Mouse (Mus musculus) kidney, embryonic 14.5 days (tissue): ENCODE results near the gene Gm9857. TPM values are rescaled to one million over a fixed set of nuclear protein-coding genes. Genes with fewer than 3 reads are reported as not detected.

Source experiments
- ATAC-seq: fragments of 200-750 bp; cut with Nextera tagmentation; 2 replicates; pipeline ENCODE4 v1.8.0; 2017; ENCODE audit warnings: moderate number of reproducible peaks, mild to moderate bottlenecking, moderate TSS enrichment, moderate library complexity; ENCODE audit not compliant: low FRiP score, low TSS enrichment
- H3K27ac ChIP-seq: fragments of 300-500 bp; sonication (generic); 2 replicates; pipeline ENCODE4 v1.5.1; 2014; ENCODE audit warnings: low read depth, mild to moderate bottlenecking, low read length, moderate library complexity, mixed read lengths
- H3K27me3 ChIP-seq: fragments of 300-500 bp; sonication (generic); 2 replicates; pipeline ENCODE4 v1.6.1; 2014; ENCODE audit warnings: mild to moderate bottlenecking, low read length; ENCODE audit not compliant: control insufficient read depth, insufficient read depth
- H3K36me3 ChIP-seq: fragments of 300-500 bp; sonication (generic); 2 replicates; pipeline ENCODE4 v1.6.1; 2014; ENCODE audit warnings: low read length, mixed read lengths; ENCODE audit not compliant: control insufficient read depth, insufficient read depth
- H3K4me1 ChIP-seq: fragments of 300-500 bp; sonication (generic); 2 replicates; pipeline ENCODE4 v1.6.1; 2014; ENCODE audit warnings: low read length, mixed read lengths; ENCODE audit not compliant: control insufficient read depth, insufficient read depth
- H3K4me2 ChIP-seq: fragments of 300-500 bp; sonication (generic); replicated peaks from 2 replicates; pipeline ENCODE4 v1.6.1; 2014; ENCODE audit warnings: low read depth, mild to moderate bottlenecking, low read length
- H3K4me3 ChIP-seq: fragments of 300-500 bp; sonication (generic); 2 replicates; pipeline ENCODE4 v1.5.1; 2014; ENCODE audit warnings: mild to moderate bottlenecking, low read length
- H3K9ac ChIP-seq: fragments of 300-500 bp; sonication (generic); 2 replicates; pipeline ENCODE4 v1.6.1; 2014; ENCODE audit warnings: low read depth, mild to moderate bottlenecking, low read length, moderate library complexity
- H3K9me3 ChIP-seq: fragments of 300-500 bp; sonication (generic); 2 replicates; pipeline ENCODE4 v1.6.1; 2016; ENCODE audit warnings: low read length; ENCODE audit not compliant: control insufficient read depth
- WGBS: fragments of 180-500 bp; shearing (Covaris S2); extraction: QIAGEN DNeasy Blood & Tissue Kit; methylation state at CpG from one replicate; pipeline ENCODE4 v1.1.7; 2014; 5-methylcytosine and 5-hydroxymethylcytosine counted together
- polyA plus RNA-seq: library from polyadenylated mRNA; unstranded; fragments of >200 nt; fragmentation: Nextera tagmentation; extraction: Ambion mirVana; gene quantifications from 2 replicates; pipeline ENCODE4 v1.2.1, GENCODE M21; 2014

Gm9857 gene
- polyA plus RNA-seq, 1 experiment from 2014 or later, result not detected

- H3K9me3 ChIP-seq, result peaks cover 7% of the 10 kb centered on the region
- H3K27me3 ChIP-seq, result no peaks in the 10 kb centered on the region
- peak within 1 kb of the TSS; percentile 42 for H3K4me2 ChIP-seq
- H3K4me1 ChIP-seq, result no peaks in the 10 kb centered on the region
- ATAC-seq, result no peak
- WGBS, result 79% methylated on average over 5 of the region's 5 CpGs
- H3K27ac ChIP-seq, result no peak within 1 kb of the TSS
- H3K36me3 ChIP-seq, result no peaks in the 10 kb centered on the region
- peak within 1 kb of the TSS; percentile 25 for H3K4me3 ChIP-seq
- H3K9ac ChIP-seq, result no peak within 1 kb of the TSS
These were observed 672 bp downstream of the Gm9857 start, which contains the start of gene Henmt1 for GRCm38 (mm10) chr3:108939573-108939972. Henmt1 (plus strand) TSS chr3:108939873.

DNA sequence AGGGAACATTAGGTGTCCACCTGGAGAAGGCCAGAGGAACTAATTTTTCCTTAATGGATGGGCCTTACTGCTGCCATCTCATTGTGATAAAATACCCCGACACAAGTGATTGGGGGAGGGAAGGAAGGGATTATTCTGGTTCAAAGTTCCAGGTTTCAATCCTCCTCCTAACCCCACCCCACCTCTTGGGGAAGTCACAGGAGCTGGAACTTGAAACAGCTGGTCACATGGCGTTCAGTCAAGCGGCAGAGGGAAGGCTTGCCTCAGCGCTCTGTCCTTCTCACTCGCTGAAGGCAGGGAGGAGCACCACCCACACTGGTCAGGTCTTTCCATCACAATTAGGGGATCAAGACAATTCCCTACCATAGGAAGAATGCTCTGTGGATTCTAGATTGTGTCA lies 1.6 kb downstream of the Gm9857 start:
- 87% methylated on average over 5 of the region's 5 CpGs for WGBS
- no peak for ATAC-seq
- Histone ChIP-seq H3K4me2 (no peak overlapping the region), H3K27ac (no peak overlapping the region), H3K9me3 (peaks cover 7% of the 10 kb centered on the region), H3K36me3 (no peaks in the 10 kb centered on the region), H3K9ac (no peak overlapping the region), H3K4me3 (no peak overlapping the region), H3K4me1 (no peaks in the 10 kb centered on the region), H3K27me3 (no peaks in the 10 kb centered on the region)

- Histone ChIP-seq H3K9me3 (peaks cover 5% of the 10 kb centered on the region; the same call in 1 of the 2 replicates), H3K4me2 (no peak overlapping the region), H3K27ac (no peak overlapping the region), H3K9ac (no peak overlapping the region), H3K27me3 (no peaks in the 10 kb centered on the region), H3K4me3 (no peak overlapping the region), H3K36me3 (no peaks in the 10 kb centered on the region), H3K4me1 (no peaks in the 10 kb centered on the region)
- ATAC-seq, result no peak
- 88% methylated on average over 6 of the region's 6 CpGs for WGBS
These were observed 6.7 kb downstream of the Gm9857 start for GRCm38 (mm10) chr3:108933557-108933956.

- H3K27me3 ChIP-seq, result no peaks in the 10 kb centered on the region
- ATAC-seq, result no peak
These were observed 13.9 kb downstream of the Gm9857 start for GRCm38 (mm10) chr3:108926308-108926707.

GRCm38 (mm10) chr3:108925677-108926076 lies 14.6 kb downstream of the Gm9857 start:
- Histone ChIP-seq H3K4me3 (no peak overlapping the region), H3K36me3 (no peaks in the 10 kb centered on the region), H3K4me2 (no peak overlapping the region), H3K9me3 (peaks cover 5% of the 10 kb centered on the region; the same call in 1 of the 2 replicates), H3K4me1 (no peaks in the 10 kb centered on the region), H3K27me3 (no peaks in the 10 kb centered on the region), H3K27ac (no peak overlapping the region), H3K9ac (no peak overlapping the region)
- ATAC-seq, result no peak
- WGBS, result 87% methylated on average over 4 of the region's 4 CpGs

More at GRCm38 (mm10) chr3:108926308-108926707, 13.9 kb downstream of the Gm9857 start:
- Histone ChIP-seq H3K9me3 (peaks cover 5% of the 10 kb centered on the region; the same call in 1 of the 2 replicates), H3K27ac (no peak overlapping the region), H3K36me3 (no peaks in the 10 kb centered on the region), H3K4me1 (no peaks in the 10 kb centered on the region), H3K4me3 (no peak overlapping the region), H3K9ac (no peak overlapping the region), H3K4me2 (no peak overlapping the region)
- 75% methylated on average over 1 of the region's 1 CpGs for WGBS

- Histone ChIP-seq H3K36me3 (no peaks in the 10 kb centered on the region), H3K9me3 (no peaks in the 10 kb centered on the region), H3K9ac (no peak overlapping the region), H3K4me3 (no peak overlapping the region), H3K27me3 (no peaks in the 10 kb centered on the region), H3K27ac (no peak overlapping the region), H3K4me2 (no peak overlapping the region), H3K4me1 (no peaks in the 10 kb centered on the region)
- WGBS, result 76% methylated on average over 1 of the region's 1 CpGs
- no peak for ATAC-seq
These were observed 18.4 kb downstream of the Gm9857 start for GRCm38 (mm10) chr3:108921822-108922221.

- no peak for ATAC-seq
- H3K9ac ChIP-seq, result no peak overlapping the region
- no peak overlapping the region for H3K4me2 ChIP-seq
- H3K36me3 ChIP-seq, result no peaks in the 10 kb centered on the region
- no peaks in the 10 kb centered on the region for H3K4me1 ChIP-seq
- H3K27me3 ChIP-seq, result no peaks in the 10 kb centered on the region
- 85% methylated on average over 3 of the region's 3 CpGs for WGBS
- H3K27ac ChIP-seq, result no peak overlapping the region
- no peaks in the 10 kb centered on the region for H3K9me3 ChIP-seq
- no peak overlapping the region for H3K4me3 ChIP-seq
These were observed 19.7 kb downstream of the Gm9857 start for GRCm38 (mm10) chr3:108920442-108921070.

GRCm38 (mm10) chr3:108918852-108919251 lies 21.4 kb downstream of the Gm9857 start:
- H3K4me2 ChIP-seq, result no peak overlapping the region
- H3K27ac ChIP-seq, result no peak overlapping the region
- H3K36me3 ChIP-seq, result no peaks in the 10 kb centered on the region
- H3K9me3 ChIP-seq, result no peaks in the 10 kb centered on the region
- H3K27me3 ChIP-seq, result no peaks in the 10 kb centered on the region
- no peak overlapping the region for H3K9ac ChIP-seq
- no peak for ATAC-seq
- no peak overlapping the region for H3K4me3 ChIP-seq
- WGBS, result 92% methylated on average over 1 of the region's 1 CpGs
- H3K4me1 ChIP-seq, result no peaks in the 10 kb centered on the region

DNA sequence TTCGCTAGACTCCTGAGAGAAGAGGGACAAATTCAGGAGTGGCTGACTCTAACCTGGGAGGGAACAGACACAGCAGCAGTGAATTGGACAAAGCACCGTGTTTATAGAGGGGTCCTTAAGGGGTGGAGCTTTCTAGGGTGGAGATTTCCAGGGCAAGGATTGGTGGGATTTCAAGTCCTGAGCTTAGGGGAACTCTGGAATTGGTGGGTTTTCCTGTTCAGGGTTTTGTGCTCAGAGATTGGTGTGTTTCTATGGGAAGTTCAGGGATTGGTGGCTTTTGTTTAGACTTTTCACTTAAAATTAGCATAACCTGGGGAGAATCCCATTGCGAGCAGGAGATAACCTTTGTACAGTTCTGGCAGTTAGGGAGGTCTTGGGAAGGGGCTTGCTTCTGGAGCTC lies 22.3 kb downstream of the Gm9857 start:
- no peaks in the 10 kb centered on the region for H3K4me1 ChIP-seq
- H3K36me3 ChIP-seq, result no peaks in the 10 kb centered on the region
- 62% methylated on average over 3 of the region's 3 CpGs for WGBS
- ATAC-seq, result no peak
- H3K9me3 ChIP-seq, result no peaks in the 10 kb centered on the region
- H3K27me3 ChIP-seq, result no peaks in the 10 kb centered on the region
- no peak overlapping the region for H3K9ac ChIP-seq
- H3K4me2 ChIP-seq, result no peak overlapping the region
- no peak overlapping the region for H3K27ac ChIP-seq
- no peak overlapping the region for H3K4me3 ChIP-seq
